Mouse (Mus musculus): ENCODE results near the gene Ccdc71. TPM values are rescaled to one million over a fixed set of nuclear protein-coding genes. Genes with fewer than 3 reads are reported as not detected.

The Ccdc71 gene
- polyA plus RNA-seq, 1 experiment from 2014 or later: 56.1 TPM

- peaks cover 78% of the 10 kb centered on the region for H3K36me3 ChIP-seq
- peaks cover 23% of the 10 kb centered on the region for H3K4me1 ChIP-seq (replicated peaks)
- WGBS: 93% methylated on average over 15 of the region's 15 CpGs
- no peak overlapping the region for H3K4me3 ChIP-seq
- no peaks in the 10 kb centered on the region for H3K27me3 ChIP-seq (ENCODE audit: insufficient read depth, poor library complexity, severe bottlenecking)
- no peak overlapping the region for H3K27ac ChIP-seq
- no peak for DNase-seq (ENCODE audit: low spot score)
- H3K9me3 ChIP-seq: no peaks in the 10 kb centered on the region
These were observed 23.7 kb downstream of the Ccdc71 start for GRCm38 (mm10) chr9:108484021-108484420.

- Histone ChIP-seq H3K27me3 (ENCODE audit: insufficient read depth, poor library complexity, severe bottlenecking) (no peaks in the 10 kb centered on the region), H3K36me3 (peaks cover 90% of the 10 kb centered on the region), H3K4me1 (replicated peaks) (peaks cover 22% of the 10 kb centered on the region), H3K9me3 (no peaks in the 10 kb centered on the region), H3K4me3 (no peak overlapping the region), H3K27ac (no peak overlapping the region)
- DNase-seq (ENCODE audit: low spot score): no peak
- 94% methylated on average over 19 of the region's 19 CpGs for WGBS
These were observed 25.1 kb downstream of the Ccdc71 start for GRCm38 (mm10) chr9:108485301-108485875.

DNA sequence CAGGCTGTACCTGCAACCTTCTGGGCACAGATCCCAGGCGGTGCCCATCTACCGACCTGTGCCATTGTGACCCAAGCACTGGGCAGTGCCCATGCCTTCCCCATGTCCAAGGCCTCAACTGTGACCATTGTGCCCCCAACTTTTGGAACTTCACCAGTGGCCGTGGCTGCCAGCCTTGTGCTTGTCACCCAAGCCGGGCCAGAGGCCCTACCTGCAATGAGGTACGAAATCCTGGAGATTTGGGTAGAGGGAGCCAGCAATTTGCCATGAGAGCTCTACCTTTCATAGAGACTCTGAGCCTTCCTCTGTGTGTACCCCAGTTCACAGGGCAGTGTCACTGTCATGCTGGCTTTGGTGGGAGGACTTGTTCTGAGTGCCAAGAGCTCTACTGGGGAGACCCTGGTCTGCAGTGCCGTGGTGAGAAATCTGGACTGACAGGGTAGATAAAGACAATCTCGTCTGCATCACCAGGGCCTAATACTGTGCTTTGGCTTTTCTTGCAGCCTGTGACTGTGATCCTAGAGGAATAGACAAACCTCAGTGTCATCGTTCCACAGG lies 26.7 kb downstream of the Ccdc71 start:
- 94% methylated on average over 8 of the region's 8 CpGs for WGBS
- Histone ChIP-seq H3K9me3 (no peaks in the 10 kb centered on the region), H3K36me3 (peaks cover 83% of the 10 kb centered on the region), H3K4me3 (no peak overlapping the region), H3K27ac (no peak overlapping the region), H3K27me3 (ENCODE audit: insufficient read depth, poor library complexity, severe bottlenecking) (no peaks in the 10 kb centered on the region), H3K4me1 (replicated peaks) (peaks cover 24% of the 10 kb centered on the region)
- no peak for DNase-seq (ENCODE audit: low spot score)

DNA sequence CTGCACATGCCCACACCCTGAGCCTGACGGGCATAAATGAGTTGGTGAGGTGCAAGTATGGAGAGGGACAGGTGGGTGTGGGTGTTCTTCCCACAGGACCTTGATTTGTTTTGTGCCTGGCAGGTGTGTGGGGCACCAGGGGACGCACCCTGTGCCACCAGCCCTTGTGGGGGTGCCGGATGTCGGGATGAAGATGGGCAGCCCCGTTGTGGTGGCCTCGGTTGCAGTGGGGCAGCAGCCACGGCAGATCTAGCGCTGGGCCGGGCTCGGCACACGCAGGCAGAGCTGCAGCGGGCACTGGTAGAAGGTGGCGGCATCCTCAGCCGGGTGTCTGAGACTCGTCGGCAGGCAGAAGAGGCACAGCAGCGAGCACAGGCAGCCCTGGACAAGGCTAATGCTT lies 28.1 kb downstream of the Ccdc71 start:
- Histone ChIP-seq H3K27ac (no peak overlapping the region), H3K27me3 (ENCODE audit: insufficient read depth, poor library complexity, severe bottlenecking) (no peaks in the 10 kb centered on the region), H3K9me3 (no peaks in the 10 kb centered on the region), H3K4me1 (replicated peaks) (peaks cover 31% of the 10 kb centered on the region), H3K36me3 (peaks cover 83% of the 10 kb centered on the region), H3K4me3 (no peak overlapping the region; the same call in 1 of the 2 replicates)
- 94% methylated on average over 17 of the region's 17 CpGs for WGBS
- DNase-seq (ENCODE audit: low spot score): no peak

GRCm38 (mm10) chr9:108489215-108489614 lies 28.9 kb downstream of the Ccdc71 start:
- Histone ChIP-seq H3K27ac (peak overlapping the region; percentile 93; the same call in 1 of the 2 replicates), H3K9me3 (no peaks in the 10 kb centered on the region), H3K36me3 (peaks cover 83% of the 10 kb centered on the region), H3K27me3 (ENCODE audit: insufficient read depth, poor library complexity, severe bottlenecking) (no peaks in the 10 kb centered on the region), H3K4me3 (0 out of 2 replicates have a peak overlapping the region, but pooled peaks have one; percentile 87), H3K4me1 (replicated peaks) (peaks cover 31% of the 10 kb centered on the region)
- DNase-seq (ENCODE audit: low spot score): no peak
- 97% methylated on average over 20 of the region's 20 CpGs for WGBS

GRCm38 (mm10) chr9:108489702-108490558 lies 29.6 kb downstream of the Ccdc71 start:
- Histone ChIP-seq H3K4me3 (peak overlapping the region; percentile 87), H3K27ac (peak overlapping the region; percentile 93), H3K9me3 (no peaks in the 10 kb centered on the region), H3K36me3 (peaks cover 85% of the 10 kb centered on the region), H3K4me1 (replicated peaks) (peaks cover 31% of the 10 kb centered on the region), H3K27me3 (ENCODE audit: insufficient read depth, poor library complexity, severe bottlenecking) (no peaks in the 10 kb centered on the region)
- DNase-seq (ENCODE audit: low spot score): no peak
- WGBS: 71% methylated on average over 26 of the region's 26 CpGs

DNA sequence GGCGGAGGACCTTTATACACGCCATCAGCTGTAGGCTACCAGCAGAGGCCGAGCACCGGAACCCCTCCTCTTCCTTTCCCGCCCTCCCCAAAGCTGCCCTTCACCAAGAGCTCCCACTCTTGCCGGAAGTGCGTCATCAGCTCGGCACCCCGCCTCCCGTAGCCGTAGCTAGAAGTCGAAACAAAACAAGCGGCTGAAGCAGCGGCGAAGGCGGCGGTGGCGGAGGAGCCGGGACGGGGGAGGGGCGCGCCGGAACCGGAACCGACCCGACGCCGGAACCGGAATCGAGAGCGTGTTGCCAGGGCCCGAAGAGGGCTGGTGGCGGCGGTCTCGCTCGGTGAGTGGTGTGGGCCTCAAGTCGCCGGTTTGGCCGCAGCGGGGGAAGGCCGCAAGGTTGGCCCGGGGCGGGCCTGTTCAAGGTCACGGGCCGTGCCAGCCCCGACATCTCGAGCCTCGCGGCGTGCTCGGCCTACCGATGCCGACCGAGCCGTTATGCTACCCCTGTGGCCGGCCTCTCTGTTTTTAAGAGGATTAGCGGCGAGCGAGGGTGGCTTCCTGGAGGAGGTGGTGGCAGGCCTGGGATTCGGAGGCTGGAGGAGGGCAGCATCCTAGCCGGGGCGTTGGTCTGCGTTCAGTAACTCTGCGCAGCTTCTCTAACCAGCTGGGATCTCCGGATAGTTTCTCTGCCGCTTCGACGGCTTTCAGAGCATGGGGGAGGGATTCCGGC lies 30.4 kb downstream of the Ccdc71 start, which contains the start of gene Usp19:
Gene Usp19, plus strand, starts transcription at position 44 of the 727 bp plus-strand sequence.
- Histone ChIP-seq H3K36me3 (peaks cover 85% of the 10 kb centered on the region), H3K27ac (peak within 1 kb of the TSS; percentile 93), H3K4me3 (peak within 1 kb of the TSS; percentile 87), H3K9me3 (no peaks in the 10 kb centered on the region), H3K4me1 (replicated peaks) (peaks cover 31% of the 10 kb centered on the region), H3K27me3 (ENCODE audit: insufficient read depth, poor library complexity, severe bottlenecking) (no peaks in the 10 kb centered on the region)
- WGBS: under 1% methylated on average over 69 of the region's 69 CpGs
- peak; percentile 96 for DNase-seq (ENCODE audit: low spot score)

GRCm38 (mm10) chr9:108491286-108491580 lies 30.9 kb downstream of the Ccdc71 start:
- WGBS: 17% methylated on average over 12 of the region's 12 CpGs
- DNase-seq (ENCODE audit: low spot score): no peak

GRCm38 (mm10) chr9:108492043-108492750 lies 31.9 kb downstream of the Ccdc71 start:
- peak overlapping the region; percentile 51; the same call in 1 of the 2 replicates for H3K27ac ChIP-seq
- no peaks in the 10 kb centered on the region for H3K9me3 ChIP-seq
- H3K4me3 ChIP-seq: peak overlapping the region; percentile 87
- H3K4me1 ChIP-seq (replicated peaks): peaks cover 31% of the 10 kb centered on the region
- H3K27me3 ChIP-seq (ENCODE audit: insufficient read depth, poor library complexity, severe bottlenecking): no peaks in the 10 kb centered on the region
- DNase-seq (ENCODE audit: low spot score): no peak
- 93% methylated on average over 16 of the region's 16 CpGs for WGBS
- H3K36me3 ChIP-seq: peaks cover 85% of the 10 kb centered on the region

More at GRCm38 (mm10) chr9:108491286-108491580, 30.9 kb downstream of the Ccdc71 start:
- no peaks in the 10 kb centered on the region for H3K27me3 ChIP-seq (ENCODE audit: insufficient read depth, poor library complexity, severe bottlenecking)
- peaks cover 31% of the 10 kb centered on the region for H3K4me1 ChIP-seq (replicated peaks)
- H3K4me3 ChIP-seq: peak overlapping the region; percentile 87
- no peaks in the 10 kb centered on the region for H3K9me3 ChIP-seq
- H3K36me3 ChIP-seq: peaks cover 85% of the 10 kb centered on the region
- peak overlapping the region; percentile 93 for H3K27ac ChIP-seq

DNA sequence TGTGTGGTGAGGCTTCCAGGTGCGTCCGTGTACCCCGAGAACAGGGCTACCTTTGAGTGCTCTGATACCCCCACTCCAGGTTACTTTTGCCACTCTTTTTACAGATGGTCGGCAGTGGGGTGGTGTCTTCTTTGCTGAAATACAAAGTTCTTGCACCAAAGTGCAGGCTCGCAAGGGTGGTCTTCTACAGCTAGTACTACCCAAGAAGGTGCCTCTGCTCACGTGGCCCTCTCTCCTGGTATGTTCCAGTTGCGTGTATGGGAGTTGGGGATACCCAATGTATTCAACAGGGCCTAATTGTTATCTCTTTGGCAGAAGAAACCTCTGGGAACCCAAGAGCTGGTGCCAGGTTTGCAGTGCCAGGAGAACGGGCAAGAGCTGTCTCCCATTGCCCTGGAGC lies 32.9 kb downstream of the Ccdc71 start:
- no peak overlapping the region for H3K4me3 ChIP-seq
- no peak for DNase-seq (ENCODE audit: low spot score)
- peaks cover 85% of the 10 kb centered on the region for H3K36me3 ChIP-seq
- H3K4me1 ChIP-seq (replicated peaks): peaks cover 31% of the 10 kb centered on the region
- H3K9me3 ChIP-seq: no peaks in the 10 kb centered on the region
- no peak overlapping the region for H3K27ac ChIP-seq
- 97% methylated on average over 8 of the region's 8 CpGs for WGBS
- no peaks in the 10 kb centered on the region for H3K27me3 ChIP-seq (ENCODE audit: insufficient read depth, poor library complexity, severe bottlenecking)

DNA sequence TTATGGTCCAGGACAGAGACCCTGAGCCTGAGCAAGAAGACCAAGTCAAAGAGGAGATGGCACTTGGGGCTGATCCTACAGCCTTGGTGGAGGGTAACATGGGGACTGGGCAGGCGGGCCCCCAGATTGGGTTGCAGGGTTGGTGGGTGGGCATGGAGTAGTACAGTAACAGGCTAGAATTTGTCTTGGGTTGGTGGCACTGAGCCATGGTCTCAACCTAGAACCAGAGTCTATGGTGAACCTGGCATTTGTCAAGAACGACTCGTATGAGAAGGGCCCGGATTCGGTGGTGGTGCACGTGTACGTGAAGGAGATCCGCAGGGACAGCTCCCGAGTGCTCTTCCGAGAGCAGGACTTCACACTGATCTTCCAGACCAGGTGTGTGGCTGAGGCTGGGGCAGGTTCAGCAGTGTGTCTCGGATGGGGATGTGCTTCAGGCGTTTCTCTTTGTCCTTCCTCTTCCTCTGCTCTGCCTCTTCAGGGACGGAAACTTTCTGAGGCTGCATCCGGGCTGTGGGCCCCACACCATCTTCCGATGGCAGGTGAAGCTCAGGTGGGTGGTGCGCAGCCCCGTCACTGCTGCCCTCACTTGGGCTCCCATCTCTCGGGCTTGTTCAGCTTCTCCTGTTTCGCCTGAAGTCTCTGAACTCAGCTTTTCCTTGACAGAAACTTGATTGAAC lies 34.0 kb downstream of the Ccdc71 start:
- H3K36me3 ChIP-seq: peaks cover 85% of the 10 kb centered on the region
- DNase-seq (ENCODE audit: low spot score): no peak
- no peak overlapping the region for H3K27ac ChIP-seq
- 95% methylated on average over 19 of the region's 19 CpGs for WGBS
- H3K4me1 ChIP-seq (replicated peaks): peaks cover 29% of the 10 kb centered on the region
- H3K9me3 ChIP-seq: no peaks in the 10 kb centered on the region
- H3K4me3 ChIP-seq: no peak overlapping the region
- no peaks in the 10 kb centered on the region for H3K27me3 ChIP-seq (ENCODE audit: insufficient read depth, poor library complexity, severe bottlenecking)

DNA sequence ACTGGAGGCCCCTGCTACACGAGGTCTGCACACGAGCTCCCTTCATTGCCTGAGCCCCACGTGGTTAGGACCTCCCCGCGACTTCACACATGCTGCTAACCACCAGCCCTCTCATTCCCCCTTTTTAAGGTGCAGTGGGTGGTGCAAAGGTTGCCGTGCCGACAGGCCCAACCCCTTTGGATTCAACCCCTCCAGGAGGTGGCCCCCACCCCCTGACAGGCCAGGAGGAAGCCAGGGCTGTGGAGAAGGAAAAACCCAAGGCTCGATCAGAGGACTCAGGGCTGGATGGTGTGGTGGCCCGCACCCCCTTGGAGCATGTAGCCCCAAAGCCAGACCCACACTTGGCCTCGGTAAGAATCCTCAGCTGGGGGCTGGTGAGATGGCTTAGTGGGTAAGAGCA lies 34.6 kb downstream of the Ccdc71 start:
- no peaks in the 10 kb centered on the region for H3K9me3 ChIP-seq
- no peak for DNase-seq (ENCODE audit: low spot score)
- H3K4me1 ChIP-seq (replicated peaks): peaks cover 23% of the 10 kb centered on the region
- H3K4me3 ChIP-seq: no peak overlapping the region
- 86% methylated on average over 10 of the region's 10 CpGs for WGBS
- peaks cover 85% of the 10 kb centered on the region for H3K36me3 ChIP-seq
- no peak overlapping the region for H3K27ac ChIP-seq
- H3K27me3 ChIP-seq (ENCODE audit: insufficient read depth, poor library complexity, severe bottlenecking): no peaks in the 10 kb centered on the region
